7 mouse cellular contexts compared by ENCODE assay signal in the genomic region with DNA sequence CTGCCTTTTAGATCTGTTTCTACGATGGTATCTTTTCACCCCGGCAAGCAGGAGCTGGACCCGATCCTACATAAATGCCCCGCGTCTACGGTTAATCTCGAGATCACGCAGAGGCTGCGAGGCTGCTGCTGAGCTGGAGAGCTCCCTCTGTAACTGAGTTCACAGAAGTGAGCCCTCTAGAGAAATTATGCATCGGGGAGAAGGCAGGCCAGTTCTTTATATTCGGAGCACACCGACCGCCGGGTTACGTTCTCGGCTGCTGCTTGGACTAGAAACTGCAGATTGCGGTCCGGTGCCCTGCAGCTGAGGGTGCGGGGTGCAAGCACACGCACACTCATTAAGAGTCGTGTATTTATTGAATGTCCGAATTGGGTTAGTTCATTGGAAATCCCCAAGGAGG. TPM values are rescaled to one million over a fixed set of nuclear protein-coding genes. Genes with fewer than 3 reads are reported as not detected.
DNase-seq lines count a peak whose midpoint lies in the region; ATAC-seq and TF ChIP-seq lines count a peak whose summit lies in the region.

No protein-coding gene starts in this region.

- H3K9ac ChIP-seq in lung, embryonic 16.5 days (ENCODE audit: low read length), result no peak overlapping the region
- H3K9ac ChIP-seq in embryonic facial prominence, embryonic 14.5 days (ENCODE audit: low read depth, low read length), result peak overlapping the region; percentile 65
- no peak overlapping the region for H3K9ac ChIP-seq in intestine, embryonic 15.5 days
- peak overlapping the region; percentile 12; the same call in 1 of the 2 replicates for H3K9ac ChIP-seq in limb, embryonic 14.5 days (ENCODE audit: low read depth, low read length, severe bottlenecking)

- H3K4me1 ChIP-seq in lung, embryonic 16.5 days (replicated peaks; ENCODE audit: control insufficient read depth, insufficient read depth, low read length), result peaks cover 39% of the 10 kb centered on the region
- H3K4me1 ChIP-seq in embryonic facial prominence, embryonic 14.5 days (ENCODE audit: control insufficient read depth, insufficient read depth, low read length), result 0 out of 2 replicates have a peak, but pooled peaks cover 3% of the 10 kb centered on the region
- peaks cover 46% of the 10 kb centered on the region for H3K4me1 ChIP-seq in intestine, embryonic 15.5 days (replicated peaks)
- peaks cover 21% of the 10 kb centered on the region for H3K4me1 ChIP-seq in limb, embryonic 14.5 days (ENCODE audit: control insufficient read depth, insufficient read depth, low read length)

- no peak for DNase-seq in lung, postnatal 14 days
- peak; percentile 80 for DNase-seq in embryonic facial prominence, embryonic 14.5 days (ENCODE audit: low spot score)
- DNase-seq in limb, embryonic 14.5 days (ENCODE audit: low spot score), result no peak
- DNase-seq in right cerebral cortex, postnatal 25 days, result peak; percentile 74

- H3K27ac ChIP-seq in lung, embryonic 16.5 days (ENCODE audit: low read length), result no peak overlapping the region
- H3K27ac ChIP-seq in embryonic facial prominence, embryonic 14.5 days (replicated peaks; ENCODE audit: low read depth, low read length), result peak overlapping the region; percentile 87
- no peak overlapping the region for H3K27ac ChIP-seq in intestine, embryonic 15.5 days
- 0 out of 2 replicates have a peak overlapping the region, but pooled peaks have one; percentile 8 for H3K27ac ChIP-seq in limb, embryonic 14.5 days (replicated peaks; ENCODE audit: low read depth, low read length)

- H3K27me3 ChIP-seq in lung, embryonic 16.5 days (ENCODE audit: control insufficient read depth, insufficient read depth, low read depth, low read length), result peaks cover 82% of the 10 kb centered on the region
- peaks cover 82% of the 10 kb centered on the region for H3K27me3 ChIP-seq in embryonic facial prominence, embryonic 14.5 days (replicated peaks; ENCODE audit: control insufficient read depth, insufficient read depth, low read length)
- H3K27me3 ChIP-seq in intestine, embryonic 15.5 days (replicated peaks), result peaks cover 79% of the 10 kb centered on the region
- peaks cover 90% of the 10 kb centered on the region for H3K27me3 ChIP-seq in limb, embryonic 14.5 days (ENCODE audit: control insufficient read depth, insufficient read depth, low read length)

- H3K9me3 ChIP-seq in lung, embryonic 16.5 days (ENCODE audit: control insufficient read depth, low read length), result no peaks in the 10 kb centered on the region
- H3K9me3 ChIP-seq in embryonic facial prominence, embryonic 14.5 days (ENCODE audit: control insufficient read depth, low read length), result no peaks in the 10 kb centered on the region
- no peaks in the 10 kb centered on the region for H3K9me3 ChIP-seq in intestine, embryonic 15.5 days
- no peaks in the 10 kb centered on the region for H3K9me3 ChIP-seq in limb, embryonic 14.5 days (ENCODE audit: control insufficient read depth, low read length)

- H3K4me2 ChIP-seq in lung, embryonic 16.5 days (ENCODE audit: low read depth, low read length), result peak overlapping the region; percentile 85
- peak overlapping the region; percentile 68 for H3K4me2 ChIP-seq in embryonic facial prominence, embryonic 14.5 days (ENCODE audit: low read depth, low read length)
- peak overlapping the region; percentile 59 for H3K4me2 ChIP-seq in intestine, embryonic 15.5 days (replicated peaks)
- peak overlapping the region; percentile 79 for H3K4me2 ChIP-seq in limb, embryonic 14.5 days (replicated peaks; ENCODE audit: low read depth, low read length, severe bottlenecking)

- H3K4me3 ChIP-seq in lung, embryonic 16.5 days (ENCODE audit: low read length), result peak overlapping the region; percentile 54
- H3K4me3 ChIP-seq in embryonic facial prominence, embryonic 14.5 days (ENCODE audit: low read depth, low read length), result peak overlapping the region; percentile 63
- H3K4me3 ChIP-seq in intestine, embryonic 15.5 days (replicated peaks), result peak overlapping the region; percentile 28
- H3K4me3 ChIP-seq in limb, embryonic 14.5 days (replicated peaks; ENCODE audit: low read length), result peak overlapping the region; percentile 45

- no peak for TF ChIP-seq POLR2A in limb, embryonic 14.5 days (IDR thresholded peaks at IDR 0.05; ENCODE audit: borderline replicate concordance, extremely low read depth, insufficient read depth, insufficient read length)

- whole genome bisulfite sequencing in lung, embryonic 16.5 days, result 1% methylated on average over 22 of the region's 22 CpGs
- under 1% methylated on average over 22 of the region's 22 CpGs for WGBS in embryonic facial prominence, embryonic 14.5 days
- WGBS in intestine, embryonic 15.5 days, result under 1% methylated on average over 22 of the region's 22 CpGs
- 0% methylated on average over 22 of the region's 22 CpGs for WGBS in limb, embryonic 14.5 days

- no peak for ATAC-seq in lung, embryonic 16.5 days (ENCODE audit: low read depth)
- ATAC-seq in embryonic facial prominence, embryonic 14.5 days (ENCODE audit: low read depth), result no peak; the same call in 1 of the 2 replicates
- no peak for ATAC-seq in intestine, embryonic 15.5 days
- no peak for ATAC-seq in limb, embryonic 14.5 days (ENCODE audit: low FRiP score, low read depth)
- no peak for ATAC-seq in erythroblast, adult 5-6 weeks (replicated peaks; ENCODE audit: low FRiP score, poor library complexity, severe bottlenecking)

- no peaks in the 10 kb centered on the region for H3K36me3 ChIP-seq in lung, embryonic 16.5 days (ENCODE audit: control insufficient read depth, insufficient read depth, low read length)
- H3K36me3 ChIP-seq in embryonic facial prominence, embryonic 14.5 days (ENCODE audit: control insufficient read depth, insufficient read depth, low read length), result no peaks in the 10 kb centered on the region
- H3K36me3 ChIP-seq in intestine, embryonic 15.5 days, result no peaks in the 10 kb centered on the region
- no peaks in the 10 kb centered on the region for H3K36me3 ChIP-seq in limb, embryonic 14.5 days (ENCODE audit: control insufficient read depth, insufficient read depth, low read length)

RNA-seq across cellular contexts. Expression of gene Pou3f3, which starts 1.7 kb away (rescaled TPM):
- 0.10 and 0.14 TPM in 2 replicates for polyA plus RNA-seq in lung, embryonic 16.5 days (2015; fragmentation: Nextera tagmentation; extraction: Ambion mirVana)
- polyA plus RNA-seq in embryonic facial prominence, embryonic 14.5 days (2014; fragmentation: Nextera tagmentation; extraction: Ambion mirVana), result 2.9 and 3.4 TPM in 2 replicates
- polyA plus RNA-seq in intestine, embryonic 15.5 days (2015; fragmentation: Nextera tagmentation; extraction: Ambion mirVana), result 0.33 and 0.35 TPM in 2 replicates
- 3.2 and 4.0 TPM in 2 replicates for polyA plus RNA-seq in limb, embryonic 14.5 days (2012; rRNA removed)
- 0.77 and 0.90 TPM in 2 replicates for polyA plus RNA-seq in limb, embryonic 14.5 days (2014; fragmentation: Nextera tagmentation; extraction: Ambion mirVana)
- total RNA-seq in erythroblast, adult 5-6 weeks (2015; ENCODE audit: low replicate concordance), result not detected in 2 replicates
- total RNA-seq in erythroblast, adult 5-6 weeks (2017; ENCODE audit: low replicate concordance), result 0.14 TPM in 1 of 2 replicates, not detected in the other

Comparison
In these comparisons a context has a peak if more than half of its experiments do, and no peak if none do; other contexts are left out.
1. H3K27ac ChIP-seq: peak in embryonic facial prominence, embryonic 14.5 days (single experiment) and limb, embryonic 14.5 days (single experiment); none in lung, embryonic 16.5 days (single experiment) and intestine, embryonic 15.5 days (single experiment).
2. H3K9ac ChIP-seq: peak in embryonic facial prominence, embryonic 14.5 days (single experiment) and limb, embryonic 14.5 days (single experiment); none in lung, embryonic 16.5 days (single experiment) and intestine, embryonic 15.5 days (single experiment).
3. DNase-seq: peak in embryonic facial prominence, embryonic 14.5 days (single experiment) and right cerebral cortex, postnatal 25 days (single experiment); none in lung, postnatal 14 days (single experiment) and limb, embryonic 14.5 days (single experiment).
4. Peak in every context shown above with its lines, with median percentiles within 50 percentile points of each other: H3K4me2 ChIP-seq and H3K4me3 ChIP-seq.